Mouse (Mus musculus): ENCODE data around the gene Vmn2r107.

The Vmn2r107 gene

DNA sequence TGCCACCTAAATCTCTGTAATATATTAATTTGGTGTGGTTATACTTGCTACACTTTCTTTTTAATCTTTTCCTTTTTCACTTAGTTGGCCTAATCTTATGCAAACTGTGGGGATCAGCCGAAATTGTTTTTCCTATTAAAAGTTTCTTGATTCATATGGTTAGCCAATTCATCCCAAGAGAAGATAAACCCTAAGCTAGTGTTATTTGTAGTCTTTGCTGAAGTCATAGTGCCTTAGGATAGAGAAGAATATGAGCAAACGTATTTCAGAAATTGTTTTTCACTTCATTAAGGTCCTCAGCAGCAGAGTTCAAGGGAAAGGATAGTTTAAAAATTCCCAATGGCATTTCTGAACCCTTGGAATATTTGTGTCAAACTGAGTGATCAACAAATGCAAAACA, at the start of gene Vmn2r107:
Gene Vmn2r107, plus strand, starts transcription at position 301 of the 400 bp plus-strand sequence.
- DNase-seq (ENCODE audit: low spot score): no peak

- DNase-seq (ENCODE audit: low spot score): no peak
Observed at GRCm38 (mm10) chr17:20305790-20306189, 39.3 kb upstream of the Vmn2r107 start.

DNA sequence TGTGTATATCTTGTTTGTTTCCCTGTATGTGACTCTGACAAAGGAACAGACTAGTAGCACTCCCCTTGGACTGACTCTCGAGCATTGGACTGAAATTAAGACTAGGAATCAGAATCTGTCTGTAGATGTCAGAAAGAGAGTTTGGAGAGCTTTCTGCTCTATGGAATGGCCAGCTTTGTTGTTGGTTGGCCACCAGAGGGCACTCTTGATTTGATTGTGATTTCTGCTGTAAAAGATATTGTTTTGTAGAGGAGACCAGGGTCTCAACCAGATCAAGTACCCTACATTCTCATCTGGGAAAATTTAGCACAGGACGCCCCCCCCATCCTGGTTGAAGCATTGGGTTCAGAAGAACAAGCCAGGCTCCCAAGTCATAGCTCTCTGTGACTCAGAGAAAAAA, 54.1 kb downstream of the Vmn2r107 start:
- no peak for DNase-seq (ENCODE audit: low spot score)

DNA sequence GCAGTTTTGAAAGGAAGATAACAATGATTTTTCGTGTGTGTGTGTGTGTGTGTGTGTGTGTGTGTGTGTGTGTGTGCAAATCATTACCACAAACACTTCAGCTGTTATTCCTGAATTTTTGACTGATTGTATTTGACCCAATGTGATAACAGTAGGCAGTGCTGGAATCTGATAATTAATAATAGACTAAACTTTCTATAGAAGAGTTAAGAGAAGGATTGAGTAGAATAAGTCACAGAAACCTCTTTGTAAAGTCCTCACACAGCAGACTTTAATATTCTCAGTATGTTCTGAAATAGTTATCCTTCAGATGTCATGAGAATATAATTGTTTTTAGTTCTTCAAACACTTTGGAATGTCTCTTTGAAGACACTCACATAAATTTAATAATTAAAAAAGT, 68.8 kb downstream of the Vmn2r107 start, which contains the start of gene Vmn1r224:
Gene Vmn1r224, plus strand, starts transcription at position 301 of the 400 bp plus-strand sequence.
- no peak for DNase-seq (ENCODE audit: low spot score)

Data from layer of hippocampus, adult 9-10 months (tissue).